Mouse (Mus musculus) midbrain, embryonic 14.5 days (tissue): Measurements from ENCODE around the gene Nop2. TPM values are rescaled to one million over a fixed set of nuclear protein-coding genes. Genes with fewer than 3 reads are reported as not detected.

Experiments
- ATAC-seq: fragments of 200-750 bp; cut with Nextera tagmentation; 2 replicates; pipeline ENCODE4 v1.8.0; 2017; ENCODE audit warnings: moderate number of reproducible peaks, moderate library complexity; ENCODE audit not compliant: low FRiP score, low TSS enrichment
- DNase-seq: peaks from one replicate; pipeline ENCODE4 v3.0.0-alpha.2; 2015
- H3K27ac ChIP-seq: fragments of 300-500 bp; sonication (generic); replicated peaks from 2 replicates; pipeline ENCODE4 v1.5.1; 2014; ENCODE audit warnings: mild to moderate bottlenecking, low read depth, low read length, moderate library complexity
- H3K27me3 ChIP-seq: fragments of 300-500 bp; sonication (generic); 2 replicates; pipeline ENCODE4 v1.6.1; 2014; ENCODE audit warnings: low read length, control low read depth, mixed read lengths; ENCODE audit not compliant: control insufficient read depth, insufficient read depth
- H3K36me3 ChIP-seq: fragments of 300-500 bp; sonication (generic); 2 replicates; pipeline ENCODE4 v1.6.1; 2014; ENCODE audit warnings: low read length, control low read depth; ENCODE audit not compliant: control insufficient read depth, insufficient read depth
- H3K4me1 ChIP-seq: fragments of 300-500 bp; sonication (generic); 2 replicates; pipeline ENCODE4 v1.6.1; 2014; ENCODE audit warnings: mild to moderate bottlenecking, antibody characterized with exemption, low read length, control low read depth; ENCODE audit not compliant: control insufficient read depth, insufficient read depth
- H3K4me2 ChIP-seq: fragments of 300-500 bp; sonication (generic); 2 replicates; pipeline ENCODE4 v1.6.1; 2014; ENCODE audit warnings: mild to moderate bottlenecking, low read length, moderate library complexity
- H3K4me3 ChIP-seq: fragments of 300-500 bp; sonication (generic); replicated peaks from 2 replicates; pipeline ENCODE4 v1.5.1; 2014; ENCODE audit warnings: low read depth, low read length
- H3K9ac ChIP-seq: fragments of 300-500 bp; sonication (generic); replicated peaks from 2 replicates; pipeline ENCODE4 v1.6.1; 2014; ENCODE audit warnings: mild to moderate bottlenecking, low read length, moderate library complexity
- H3K9me3 ChIP-seq: fragments of 300-500 bp; sonication (generic); 2 replicates; pipeline ENCODE4 v1.6.1; 2016; ENCODE audit warnings: low read length, control low read depth, mixed read lengths; ENCODE audit not compliant: control insufficient read depth
- WGBS: fragments of 180-500 bp; shearing (Covaris S2); extraction: QIAGEN DNeasy Blood & Tissue Kit; methylation state at CpG from one replicate; pipeline ENCODE4 v1.1.7; 2014; 5-methylcytosine and 5-hydroxymethylcytosine counted together
- polyA plus RNA-seq: library from polyadenylated mRNA; unstranded; fragments of >200 nt; fragmentation: Nextera tagmentation; extraction: Ambion mirVana; gene quantifications from 2 replicates; pipeline ENCODE4 v1.2.1, GENCODE M21; 2014

Gene Nop2
- polyA plus RNA-seq, 1 experiment from 2014 or later = 46.3 TPM

DNA sequence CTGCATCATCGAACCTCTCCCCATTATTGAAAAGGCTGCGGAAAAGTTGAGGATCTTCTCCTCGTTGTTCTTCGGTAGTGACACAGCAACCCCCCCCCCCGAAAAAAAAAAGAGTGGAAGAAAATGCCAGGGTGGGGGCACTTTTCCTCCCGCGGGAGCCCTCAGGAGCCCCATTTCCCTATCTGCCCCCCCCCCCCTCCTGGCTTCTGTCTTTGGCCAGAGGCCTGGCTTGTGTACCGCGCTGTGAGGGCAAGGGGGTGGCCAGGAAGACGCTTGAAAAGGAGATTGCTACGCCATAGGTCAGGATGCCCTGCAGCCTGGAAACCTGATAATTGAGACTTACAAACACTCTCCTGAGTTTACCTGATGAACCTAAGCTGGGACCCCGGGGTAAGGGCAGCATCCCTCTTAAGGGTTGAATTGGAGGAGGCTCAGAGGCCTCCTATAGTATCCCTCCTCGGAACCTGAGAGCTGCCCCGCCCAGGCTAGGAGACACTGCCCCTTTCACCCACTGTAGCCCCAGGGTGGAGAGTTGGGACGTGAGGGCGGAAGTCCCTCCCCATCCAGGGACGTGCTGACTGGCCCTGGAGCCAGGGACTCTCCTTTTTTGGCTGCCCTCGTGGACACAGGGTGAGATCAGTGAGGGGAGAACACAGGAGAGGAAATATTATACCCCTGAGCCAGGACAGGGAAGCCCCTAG is 34.5 kb downstream of the Nop2 start, which contains the start of gene Gapdh:
Gapdh (minus strand) TSS at position 417 of the 701 bp plus-strand sequence.
- ATAC-seq (no peak), DNase-seq (peak; percentile 69)
- H3K9me3 ChIP-seq = no peaks in the 10 kb centered on the region
- 1% methylated on average over 18 of the region's 18 CpGs for WGBS
- H3K27ac ChIP-seq = peak within 1 kb of the TSS; percentile 89
- peak within 1 kb of the TSS; percentile 80 for H3K4me3 ChIP-seq
- peak within 1 kb of the TSS; percentile 91 for H3K9ac ChIP-seq
- H3K27me3 ChIP-seq = no peaks in the 10 kb centered on the region
- H3K36me3 ChIP-seq = peaks cover 61% of the 10 kb centered on the region
- peaks cover 27% of the 10 kb centered on the region for H3K4me1 ChIP-seq
- H3K4me2 ChIP-seq = peak within 1 kb of the TSS; percentile 79

DNA sequence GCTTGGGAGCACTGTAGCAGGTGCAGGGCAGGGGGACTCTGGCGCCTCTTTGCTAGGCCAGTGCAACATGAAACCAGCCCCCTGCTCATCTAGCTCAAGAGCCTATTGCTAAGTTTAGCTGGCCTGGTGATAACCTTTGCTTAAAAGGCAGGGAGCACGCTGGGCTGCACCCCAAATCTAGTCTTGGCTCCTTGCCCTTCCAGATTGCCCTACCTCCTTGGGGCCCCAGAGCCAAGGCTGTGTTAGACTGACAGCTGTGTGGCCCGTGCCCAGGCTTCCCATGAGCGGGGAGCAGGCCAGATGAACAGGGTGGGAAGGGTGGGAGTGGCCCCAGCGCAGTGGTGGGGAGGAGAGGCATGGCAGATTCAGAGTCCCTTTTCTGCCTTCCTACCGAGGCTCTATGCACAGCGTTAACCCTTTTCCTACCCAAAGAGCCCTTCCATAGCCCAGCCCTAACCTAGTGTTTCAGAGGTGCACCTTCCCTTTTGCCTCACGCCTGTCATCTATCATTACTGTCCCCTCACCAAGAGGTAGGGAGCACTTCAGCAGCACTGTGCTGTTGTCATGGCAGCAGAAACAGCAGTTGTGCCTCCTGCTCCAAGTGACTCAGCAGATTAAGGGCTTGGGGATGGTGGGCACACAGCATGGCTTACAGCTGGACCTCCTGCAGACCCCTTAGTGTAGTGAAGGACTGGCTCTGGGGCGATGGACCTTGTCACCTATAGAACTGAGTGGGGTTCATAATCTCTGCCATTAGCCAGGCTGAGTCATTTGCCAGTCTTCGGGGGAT is 35.3 kb downstream of the Nop2 start:
- ATAC-seq (no peak), DNase-seq (peak; percentile 59)
- Histone ChIP-seq H3K4me2 (peak overlapping the region; percentile 79), H3K9me3 (no peaks in the 10 kb centered on the region), H3K9ac (no peak overlapping the region; the same call in 1 of the 2 replicates), H3K4me3 (peak overlapping the region; percentile 80; the same call in 1 of the 2 replicates), H3K36me3 (peaks cover 64% of the 10 kb centered on the region), H3K27ac (peak overlapping the region; percentile 89), H3K27me3 (no peaks in the 10 kb centered on the region), H3K4me1 (peaks cover 27% of the 10 kb centered on the region)
- WGBS = 15% methylated on average over 10 of the region's 10 CpGs

DNA sequence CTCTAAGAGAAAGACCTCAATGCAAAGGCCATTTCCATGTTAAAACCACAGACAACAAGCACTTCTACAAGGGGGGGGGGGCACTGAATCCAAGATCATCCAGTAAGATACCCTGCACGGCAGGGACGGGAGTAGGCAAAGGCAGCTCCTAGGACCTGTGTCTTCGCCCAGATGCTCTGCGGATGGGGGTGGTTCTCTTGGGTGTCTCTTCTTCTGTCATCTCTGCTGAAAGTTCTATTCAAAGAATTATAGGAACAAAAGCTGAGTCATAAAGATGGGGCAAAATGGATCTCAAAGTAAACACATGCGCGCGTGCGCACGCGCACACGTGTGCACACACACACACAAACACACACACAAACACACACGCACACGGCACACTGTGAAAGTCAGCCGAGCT is 36.4 kb downstream of the Nop2 start:
- H3K4me2 ChIP-seq = no peak overlapping the region
- H3K27me3 ChIP-seq = no peaks in the 10 kb centered on the region
- DNase-seq (no peak), ATAC-seq (no peak)
- no peak overlapping the region for H3K9ac ChIP-seq
- peaks cover 67% of the 10 kb centered on the region for H3K36me3 ChIP-seq
- H3K9me3 ChIP-seq = no peaks in the 10 kb centered on the region
- no peak overlapping the region for H3K4me3 ChIP-seq
- H3K4me1 ChIP-seq = peaks cover 27% of the 10 kb centered on the region
- 91% methylated on average over 14 of the region's 14 CpGs for WGBS
- H3K27ac ChIP-seq = no peak overlapping the region

DNA sequence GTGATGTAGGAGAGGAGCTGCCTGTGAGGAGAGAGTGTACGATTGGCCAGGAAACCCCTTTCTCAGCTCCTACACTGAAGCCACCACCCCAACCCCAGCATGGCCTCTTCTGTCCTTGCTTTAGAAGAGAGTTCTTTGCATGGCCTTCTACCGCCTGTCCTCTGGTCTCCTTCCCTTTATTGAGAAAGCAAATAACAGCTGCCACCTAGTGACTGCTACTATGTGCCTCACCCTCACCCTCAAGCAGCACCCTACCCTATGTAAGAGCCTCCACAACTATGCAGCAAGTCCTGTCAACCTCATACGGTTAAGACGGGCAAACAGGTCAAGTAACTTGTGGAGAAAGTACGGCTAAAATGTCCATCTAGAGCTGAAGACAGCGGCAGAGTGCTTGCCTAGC is 38.5 kb downstream of the Nop2 start:
- Histone ChIP-seq H3K9me3 (no peaks in the 10 kb centered on the region), H3K27me3 (no peaks in the 10 kb centered on the region), H3K9ac (0 out of 2 replicates have a peak overlapping the region, but pooled peaks have one; percentile 3), H3K27ac (no peak overlapping the region), H3K36me3 (peaks cover 79% of the 10 kb centered on the region), H3K4me1 (peaks cover 18% of the 10 kb centered on the region), H3K4me3 (no peak overlapping the region), H3K4me2 (no peak overlapping the region)
- WGBS = 86% methylated on average over 6 of the region's 6 CpGs
- no peak for ATAC-seq
- no peak for DNase-seq

DNA sequence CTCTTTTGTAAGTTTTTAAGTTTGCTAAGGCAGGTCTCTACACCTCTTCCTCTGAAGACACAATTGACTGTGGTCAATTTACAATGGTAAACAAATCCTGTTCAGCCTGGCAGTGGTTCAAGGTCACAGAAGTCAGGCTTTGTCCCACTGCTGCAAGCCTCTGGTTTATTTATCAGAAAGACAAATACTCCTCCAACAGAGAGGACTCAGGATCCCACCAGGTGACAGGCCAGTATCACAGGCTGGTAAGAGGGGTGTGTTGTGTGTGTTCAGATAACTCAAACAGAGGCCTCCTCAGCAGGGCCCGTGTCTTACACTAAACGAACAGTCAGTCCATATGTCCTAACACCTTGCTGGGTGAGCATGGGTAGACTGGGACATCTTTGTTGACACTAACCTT is 40.8 kb downstream of the Nop2 start:
- no peak overlapping the region for H3K9ac ChIP-seq
- no peaks in the 10 kb centered on the region for H3K9me3 ChIP-seq
- no peak for ATAC-seq
- H3K4me1 ChIP-seq = 0 out of 2 replicates have a peak, but pooled peaks cover 3% of the 10 kb centered on the region
- H3K27ac ChIP-seq = no peak overlapping the region
- DNase-seq = no peak
- no peak overlapping the region for H3K4me2 ChIP-seq
- H3K36me3 ChIP-seq = peaks cover 99% of the 10 kb centered on the region
- no peaks in the 10 kb centered on the region for H3K27me3 ChIP-seq
- WGBS = 94% methylated on average over 2 of the region's 2 CpGs
- no peak overlapping the region for H3K4me3 ChIP-seq

DNA sequence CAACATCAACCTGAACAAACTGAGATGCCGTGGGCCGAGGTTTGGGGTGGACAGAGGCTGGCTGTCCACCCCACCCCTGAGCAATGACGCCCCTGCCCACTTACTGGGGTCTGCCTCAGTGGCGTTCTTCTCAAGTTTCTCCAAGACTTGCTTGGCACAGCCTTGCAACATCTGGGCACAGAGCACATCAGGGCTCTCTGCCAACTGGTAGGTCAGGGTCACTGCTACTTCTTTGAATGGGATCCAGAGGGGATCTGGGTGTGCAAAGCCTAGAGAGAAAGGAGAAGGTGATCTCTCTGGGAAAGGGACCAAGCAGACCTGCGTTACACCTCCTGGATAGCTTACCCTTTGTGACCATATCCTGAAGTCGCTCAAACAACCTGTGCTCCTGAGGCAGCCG is 41.5 kb downstream of the Nop2 start:
- Histone ChIP-seq H3K36me3 (peaks cover 99% of the 10 kb centered on the region), H3K27me3 (no peaks in the 10 kb centered on the region), H3K4me1 (no peaks in the 10 kb centered on the region), H3K27ac (no peak overlapping the region), H3K9ac (no peak overlapping the region), H3K4me2 (no peak overlapping the region), H3K9me3 (no peaks in the 10 kb centered on the region), H3K4me3 (no peak overlapping the region)
- ATAC-seq (no peak), DNase-seq (no peak)
- WGBS = 93% methylated on average over 7 of the region's 7 CpGs

DNA sequence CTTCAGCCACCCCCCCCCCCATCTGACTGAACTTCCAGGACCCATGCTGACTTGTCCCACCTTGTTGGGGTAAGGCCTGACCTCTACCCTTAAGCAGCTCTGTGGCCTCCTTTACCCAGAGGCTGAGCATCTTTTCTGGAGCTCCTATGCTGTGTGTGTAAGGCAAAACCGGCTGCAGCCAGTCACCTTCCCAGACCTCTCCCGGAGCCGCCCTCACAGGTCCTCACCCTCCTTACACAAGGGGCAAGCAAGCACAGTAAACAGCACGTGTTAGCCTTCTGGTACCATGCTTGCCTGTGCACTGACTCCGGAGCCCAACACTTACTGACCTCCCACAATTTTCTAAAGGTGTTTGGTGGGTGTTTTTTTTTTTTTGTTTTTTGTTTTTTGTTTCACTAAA is 43.8 kb downstream of the Nop2 start:
- Histone ChIP-seq H3K4me2 (no peak overlapping the region), H3K4me1 (no peaks in the 10 kb centered on the region), H3K9ac (no peak overlapping the region), H3K27ac (no peak overlapping the region), H3K36me3 (peaks cover 98% of the 10 kb centered on the region), H3K27me3 (no peaks in the 10 kb centered on the region), H3K9me3 (no peaks in the 10 kb centered on the region), H3K4me3 (no peak overlapping the region)
- DNase-seq = no peak
- 91% methylated on average over 5 of the region's 5 CpGs for WGBS
- no peak for ATAC-seq

DNA sequence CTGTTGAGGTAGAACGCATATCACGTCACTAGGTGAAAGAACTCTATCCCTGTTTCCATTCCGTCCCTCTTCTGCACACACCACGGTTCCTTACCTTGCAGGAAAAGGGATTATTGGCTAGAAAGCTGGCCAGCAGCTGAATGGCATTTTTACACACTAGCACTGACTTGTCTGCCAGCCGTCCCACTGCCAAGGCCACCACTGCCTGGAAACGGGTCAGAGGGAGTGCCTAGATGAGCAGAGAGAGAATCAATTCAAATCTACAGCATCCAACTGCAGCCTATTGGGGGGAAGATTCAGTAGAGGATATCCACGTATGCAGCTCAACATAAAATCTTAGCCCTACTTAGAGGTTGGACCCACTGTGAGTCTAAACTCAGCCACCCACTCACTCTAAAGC is 47.9 kb downstream of the Nop2 start:
- WGBS = 93% methylated on average over 7 of the region's 7 CpGs
- H3K36me3 ChIP-seq = peaks cover 96% of the 10 kb centered on the region
- H3K9ac ChIP-seq = no peak overlapping the region
- ATAC-seq (no peak), DNase-seq (no peak)
- no peak overlapping the region for H3K4me3 ChIP-seq
- no peaks in the 10 kb centered on the region for H3K4me1 ChIP-seq
- H3K4me2 ChIP-seq = no peak overlapping the region
- no peaks in the 10 kb centered on the region for H3K27me3 ChIP-seq
- H3K9me3 ChIP-seq = no peaks in the 10 kb centered on the region
- no peak overlapping the region for H3K27ac ChIP-seq
